Mouse (Mus musculus) stomach, postnatal 0 days (tissue): ENCODE results near the gene Golga4. TPM values are rescaled to one million over a fixed set of nuclear protein-coding genes. Genes with fewer than 3 reads are reported as not detected.

Experiments
- ATAC-seq: fragments of 200-750 bp; cut with Nextera tagmentation; 2 replicates; pipeline ENCODE4 v1.8.0; 2017; ENCODE audit not compliant: low FRiP score, low TSS enrichment
- DNase-seq: peaks from one replicate; pipeline ENCODE4 v3.0.0-alpha.2; 2016; ENCODE audit warnings: low spot score
- H3K27ac ChIP-seq: fragments of 300-500 bp; sonication (generic); replicated peaks from 2 replicates; pipeline ENCODE4 v1.5.1; 2014; ENCODE audit warnings: mild to moderate bottlenecking, control low read depth
- H3K27me3 ChIP-seq: fragments of 300-500 bp; sonication (generic); 2 replicates; pipeline ENCODE4 v1.6.1; 2014; ENCODE audit warnings: low read length; ENCODE audit not compliant: control insufficient read depth, insufficient read depth
- H3K36me3 ChIP-seq: fragments of 300-500 bp; sonication (generic); 2 replicates; pipeline ENCODE4 v1.6.1; 2014; ENCODE audit warnings: low read length, mixed read lengths; ENCODE audit not compliant: control insufficient read depth, insufficient read depth
- H3K4me1 ChIP-seq: fragments of 300-500 bp; sonication (generic); replicated peaks from 2 replicates; pipeline ENCODE4 v1.6.1; 2014; ENCODE audit warnings: antibody characterized with exemption; ENCODE audit not compliant: control insufficient read depth, insufficient read depth
- H3K4me2 ChIP-seq: fragments of 300-500 bp; sonication (generic); replicated peaks from 2 replicates; pipeline ENCODE4 v1.6.1; 2014; ENCODE audit warnings: low read depth, mild to moderate bottlenecking, control low read depth, moderate library complexity
- H3K4me3 ChIP-seq: fragments of 300-500 bp; sonication (generic); 2 replicates; pipeline ENCODE4 v1.5.1; 2014; ENCODE audit warnings: low read depth, low read length, control low read depth
- H3K9ac ChIP-seq: fragments of 300-500 bp; sonication (generic); 2 replicates; pipeline ENCODE4 v1.6.1; 2014; ENCODE audit warnings: mild to moderate bottlenecking, low read length, control low read depth, mixed read lengths
- H3K9me3 ChIP-seq: fragments of 300-500 bp; sonication (generic); 2 replicates; pipeline ENCODE4 v1.6.1; 2016; ENCODE audit warnings: low read length; ENCODE audit not compliant: control insufficient read depth
- CTCF ChIP-seq: IDR thresholded peaks from 2 replicates; pipeline ENCODE4 v1.5.1; 2016; ENCODE audit warnings: antibody characterized with exemption, low read depth, mild to moderate bottlenecking, moderate library complexity
- EP300 ChIP-seq: optimal IDR thresholded peaks from 2 replicates; pipeline ENCODE3; 2016; ENCODE audit warnings: antibody characterized with exemption
- WGBS: fragments of 180-500 bp; shearing (Covaris S2); extraction: QIAGEN DNeasy Blood & Tissue Kit; methylation state at CpG from one replicate; pipeline ENCODE4 v1.1.7; 2014; 5-methylcytosine and 5-hydroxymethylcytosine counted together
- polyA plus RNA-seq: library from polyadenylated mRNA; unstranded; fragments of >200 nt; fragmentation: Nextera tagmentation; extraction: Ambion mirVana; gene quantifications from 2 replicates; pipeline ENCODE4 v1.2.1, GENCODE M21; 2015

Gene Golga4
- polyA plus RNA-seq, 1 experiment from 2014 or later = 34.2 TPM

GRCm38 (mm10) chr9:118492932-118493698, 13.0 kb upstream of the Golga4 start:
- Histone ChIP-seq H3K9me3 (no peaks in the 10 kb centered on the region), H3K9ac (no peak overlapping the region), H3K27ac (no peak overlapping the region), H3K36me3 (no peaks in the 10 kb centered on the region), H3K4me2 (no peak overlapping the region), H3K27me3 (peaks cover under 1% of the 10 kb centered on the region; the same call in 1 of the 2 replicates), H3K4me1 (no peaks in the 10 kb centered on the region; the same call in 1 of the 2 replicates), H3K4me3 (no peak overlapping the region)
- 75% methylated on average over 8 of the region's 8 CpGs for WGBS
- ATAC-seq = no peak
- no peak for TF ChIP-seq EP300
- no peak for DNase-seq

GRCm38 (mm10) chr9:118494106-118494505, 12.0 kb upstream of the Golga4 start:
- H3K27me3 ChIP-seq = no peaks in the 10 kb centered on the region
- no peaks in the 10 kb centered on the region for H3K36me3 ChIP-seq
- H3K4me2 ChIP-seq = no peak overlapping the region
- DNase-seq (no peak), ATAC-seq (no peak)
- H3K27ac ChIP-seq = no peak overlapping the region
- TF ChIP-seq EP300 = no peak
- TF ChIP-seq CTCF = peak; percentile 42
- H3K4me1 ChIP-seq = no peaks in the 10 kb centered on the region; the same call in 1 of the 2 replicates
- no peaks in the 10 kb centered on the region for H3K9me3 ChIP-seq
- no peak overlapping the region for H3K9ac ChIP-seq
- no peak overlapping the region for H3K4me3 ChIP-seq
- WGBS = 87% methylated on average over 5 of the region's 5 CpGs

DNA sequence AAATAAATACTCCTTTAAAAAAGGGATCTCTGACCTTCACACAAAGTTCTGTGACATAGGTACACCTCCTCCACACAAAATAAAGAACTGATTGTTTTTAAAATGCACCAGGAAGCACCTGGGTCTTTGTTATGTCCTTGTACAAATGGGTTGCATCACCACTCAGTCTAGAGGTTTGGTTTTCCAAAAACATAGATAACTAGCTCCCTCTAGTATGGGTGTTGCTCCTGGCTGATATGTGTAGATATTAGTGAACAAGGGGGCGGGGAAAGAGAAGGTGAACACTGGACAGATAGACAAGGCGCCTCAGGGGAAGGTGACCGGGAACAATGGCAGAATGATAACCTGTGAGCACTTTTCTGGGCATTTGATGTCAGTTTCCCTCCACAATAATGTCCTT, 10.1 kb upstream of the Golga4 start:
- Histone ChIP-seq H3K4me1 (no peaks in the 10 kb centered on the region), H3K27ac (no peak overlapping the region), H3K9me3 (no peaks in the 10 kb centered on the region), H3K4me2 (no peak overlapping the region), H3K9ac (no peak overlapping the region), H3K27me3 (no peaks in the 10 kb centered on the region), H3K36me3 (no peaks in the 10 kb centered on the region), H3K4me3 (no peak overlapping the region)
- no peak for DNase-seq
- no peak for TF ChIP-seq CTCF
- TF ChIP-seq EP300 = no peak
- WGBS = 81% methylated on average over 3 of the region's 3 CpGs
- ATAC-seq = no peak

DNA sequence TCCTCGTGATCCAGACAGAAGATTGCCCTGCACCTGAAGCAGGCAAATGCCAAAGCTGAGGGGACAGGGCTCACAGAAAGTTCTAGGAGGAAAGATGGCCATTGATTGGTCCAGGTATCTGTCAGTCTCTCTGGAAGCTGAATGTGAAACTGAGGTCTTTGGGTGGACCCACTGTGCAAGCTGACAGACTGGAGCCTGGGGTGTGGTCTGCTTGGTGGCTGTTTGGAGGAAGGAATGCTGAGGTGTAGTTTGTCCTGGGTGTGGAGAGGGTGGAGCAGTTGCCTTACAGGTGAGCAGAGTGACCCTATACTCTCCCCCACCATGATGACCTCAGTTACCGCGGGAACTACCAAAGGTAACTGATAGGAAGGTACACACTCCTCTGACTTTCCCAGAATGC, 9.1 kb upstream of the Golga4 start:
- ATAC-seq (peak; percentile 98), DNase-seq (peak; percentile 81)
- 57% methylated on average over 3 of the region's 3 CpGs for WGBS
- no peaks in the 10 kb centered on the region for H3K4me1 ChIP-seq
- no peak overlapping the region for H3K4me3 ChIP-seq
- 0 out of 2 replicates have a peak overlapping the region, but pooled peaks have one; percentile 56 for H3K27ac ChIP-seq
- no peak for TF ChIP-seq CTCF
- TF ChIP-seq EP300 = no peak
- H3K4me2 ChIP-seq = 0 out of 2 replicates have a peak overlapping the region, but pooled peaks have one; percentile 11
- no peaks in the 10 kb centered on the region for H3K27me3 ChIP-seq
- no peaks in the 10 kb centered on the region for H3K9me3 ChIP-seq
- no peak overlapping the region for H3K9ac ChIP-seq
- no peaks in the 10 kb centered on the region for H3K36me3 ChIP-seq

GRCm38 (mm10) chr9:118498061-118498460, 8.0 kb upstream of the Golga4 start:
- TF ChIP-seq CTCF = no peak; the same call in 1 of the 2 replicates
- no peak for TF ChIP-seq EP300

GRCm38 (mm10) chr9:118500963-118501362, 5.1 kb upstream of the Golga4 start:
- H3K27me3 ChIP-seq = no peaks in the 10 kb centered on the region
- no peak for ATAC-seq
- H3K9ac ChIP-seq = no peak overlapping the region
- TF ChIP-seq EP300 = no peak
- no peak for TF ChIP-seq CTCF
- no peak overlapping the region for H3K4me3 ChIP-seq
- H3K27ac ChIP-seq = no peak overlapping the region
- WGBS = 80% methylated on average over 6 of the region's 6 CpGs
- H3K36me3 ChIP-seq = no peaks in the 10 kb centered on the region
- no peak overlapping the region for H3K4me2 ChIP-seq
- no peaks in the 10 kb centered on the region for H3K9me3 ChIP-seq
- no peak for DNase-seq
- H3K4me1 ChIP-seq = no peaks in the 10 kb centered on the region

More at GRCm38 (mm10) chr9:118498061-118498460, 8.0 kb upstream of the Golga4 start:
- no peak overlapping the region for H3K4me2 ChIP-seq
- no peak overlapping the region for H3K27ac ChIP-seq
- no peaks in the 10 kb centered on the region for H3K27me3 ChIP-seq
- no peak overlapping the region for H3K4me3 ChIP-seq
- no peaks in the 10 kb centered on the region for H3K4me1 ChIP-seq
- H3K9me3 ChIP-seq = no peaks in the 10 kb centered on the region
- no peaks in the 10 kb centered on the region for H3K36me3 ChIP-seq
- no peak overlapping the region for H3K9ac ChIP-seq
- DNase-seq = no peak
- no peak for ATAC-seq
- 62% methylated on average over 7 of the region's 7 CpGs for WGBS
